Mouse (Mus musculus): ENCODE results near the gene Sugp1. TPM values are rescaled to one million over a fixed set of nuclear protein-coding genes. Genes with fewer than 3 reads are reported as not detected.
A peak's percentile ranks its signal among the peaks of the same experiment; 100 is the strongest.
"Not testable (repeated sequence)": the region's sequence is repeated elsewhere in the genome, so short reads cannot be mapped to it uniquely, and the experiment has no call there.

Sugp1 gene
- polyA plus RNA-seq (2012; rRNA removed) = 11.2 and 11.8 TPM in 2 replicates

GRCm38 (mm10) chr8:70042583-70043455 lies at the start of gene Sugp1, which contains the start of gene Mau2:
TSS of gene Sugp1 (plus strand) at chr8:70042813.
TSS of gene Mau2 (minus strand) at chr8:70042734.
- peak; percentile 68 for DNase-seq (ENCODE audit: low read depth)

- DNase-seq (ENCODE audit: low read depth) = no peak
Measured at GRCm38 (mm10) chr8:69995422-69995775, 47.2 kb upstream of the Sugp1 start.

GRCm38 (mm10) chr8:69995776-69996588 lies 46.6 kb upstream of the Sugp1 start, which contains the start of gene Gatad2a:
TSS of gene Gatad2a (minus strand) at chr8:69996384.
- DNase-seq (ENCODE audit: low read depth) = peak; percentile 96

- no peak for DNase-seq (ENCODE audit: low read depth)
Measured at GRCm38 (mm10) chr8:69996589-69997285, 45.9 kb upstream of the Sugp1 start.

GRCm38 (mm10) chr8:69998706-69999105 lies 43.9 kb upstream of the Sugp1 start:
- DNase-seq (ENCODE audit: low read depth) = no peak

- no peak for DNase-seq (ENCODE audit: low read depth)
Measured at GRCm38 (mm10) chr8:69999236-69999635, 43.4 kb upstream of the Sugp1 start.

- no peak for DNase-seq (ENCODE audit: low read depth)
Measured at GRCm38 (mm10) chr8:70000226-70000625, 42.4 kb upstream of the Sugp1 start.

GRCm38 (mm10) chr8:70001176-70001891 lies 41.3 kb upstream of the Sugp1 start:
- peak; percentile 62 for DNase-seq (ENCODE audit: low read depth)

GRCm38 (mm10) chr8:70001892-70002191 lies 40.8 kb upstream of the Sugp1 start:
- DNase-seq (ENCODE audit: low read depth) = not testable (repeated sequence)

- DNase-seq (ENCODE audit: low read depth) = no peak
Measured at GRCm38 (mm10) chr8:70003204-70003657, 39.4 kb upstream of the Sugp1 start.

GRCm38 (mm10) chr8:70004345-70004744 lies 38.3 kb upstream of the Sugp1 start:
- no peak for DNase-seq (ENCODE audit: low read depth)

GRCm38 (mm10) chr8:70005178-70005577 lies 37.4 kb upstream of the Sugp1 start:
- DNase-seq (ENCODE audit: low read depth) = no peak

- DNase-seq (ENCODE audit: low read depth) = not testable (repeated sequence)
Measured at GRCm38 (mm10) chr8:70010796-70011195, 31.8 kb upstream of the Sugp1 start.

GRCm38 (mm10) chr8:70012350-70012749 lies 30.3 kb upstream of the Sugp1 start:
- DNase-seq (ENCODE audit: low read depth) = no peak

GRCm38 (mm10) chr8:70012763-70013162 lies 29.9 kb upstream of the Sugp1 start:
- DNase-seq (ENCODE audit: low read depth) = no peak

GRCm38 (mm10) chr8:70015017-70015416 lies 27.6 kb upstream of the Sugp1 start:
- DNase-seq (ENCODE audit: low read depth) = no peak

- DNase-seq (ENCODE audit: low read depth) = no peak
Measured at GRCm38 (mm10) chr8:70023596-70023995, 19.0 kb upstream of the Sugp1 start.

GRCm38 (mm10) chr8:70026151-70026550 lies 16.5 kb upstream of the Sugp1 start:
- no peak for DNase-seq (ENCODE audit: low read depth)

- DNase-seq (ENCODE audit: low read depth) = no peak
Measured at GRCm38 (mm10) chr8:70030255-70030654, 12.4 kb upstream of the Sugp1 start.

GRCm38 (mm10) chr8:70037994-70038393 lies 4.6 kb upstream of the Sugp1 start:
- DNase-seq (ENCODE audit: low read depth) = no peak

GRCm38 (mm10) chr8:70041885-70042546 lies 597 bp upstream of the Sugp1 start:
- DNase-seq (ENCODE audit: low read depth) = no peak

Measured in gonadal fat pad, adult 2 months (tissue).